Mouse (Mus musculus) ES-E14 (cell line): ENCODE measurements around the gene 9430038I01Rik.

ENCODE experiments used
- HCFC1 ChIP-seq: IDR thresholded peaks from 2 replicates; pipeline ENCODE4 v1.6.1; 2012; ENCODE audit warnings: low read length, inconsistent platforms, borderline replicate concordance; ENCODE audit not compliant: insufficient read depth
- ZNF384 ChIP-seq: IDR thresholded peaks from 2 replicates; pipeline ENCODE4 v1.6.1; 2012; ENCODE audit warnings: low read depth, low read length, inconsistent platforms

DNA sequence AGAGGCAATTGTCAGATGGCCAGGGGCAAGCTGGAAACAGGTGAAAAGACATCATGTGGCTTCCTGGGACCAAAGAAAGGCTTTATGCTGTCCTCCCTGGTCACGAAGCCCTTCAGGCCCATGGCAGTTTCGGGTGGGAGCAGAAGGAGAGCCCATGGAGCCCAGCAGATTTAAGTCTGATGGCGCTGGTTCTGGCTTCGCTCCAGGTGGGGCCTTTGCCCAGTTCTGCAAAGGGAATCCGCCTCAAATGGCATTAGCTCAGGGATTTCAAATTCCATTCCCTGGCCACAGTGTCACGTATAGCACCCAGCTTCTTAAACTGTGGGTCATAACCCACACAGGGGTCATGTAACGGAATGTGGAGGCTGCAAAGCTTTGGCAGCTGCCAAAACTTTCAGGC lies 63.7 kb downstream of the 9430038I01Rik start:
- TF ChIP-seq HCFC1 (no peak), ZNF384 (no peak)
